Mouse (Mus musculus): Measurements from ENCODE around the gene Rft1. TPM values are rescaled to one million over a fixed set of nuclear protein-coding genes. Genes with fewer than 3 reads are reported as not detected.

The Rft1 gene
- 14.2 to 22.2 TPM (median 16.0 TPM) in 3 replicates for total RNA-seq (2017)

DNA sequence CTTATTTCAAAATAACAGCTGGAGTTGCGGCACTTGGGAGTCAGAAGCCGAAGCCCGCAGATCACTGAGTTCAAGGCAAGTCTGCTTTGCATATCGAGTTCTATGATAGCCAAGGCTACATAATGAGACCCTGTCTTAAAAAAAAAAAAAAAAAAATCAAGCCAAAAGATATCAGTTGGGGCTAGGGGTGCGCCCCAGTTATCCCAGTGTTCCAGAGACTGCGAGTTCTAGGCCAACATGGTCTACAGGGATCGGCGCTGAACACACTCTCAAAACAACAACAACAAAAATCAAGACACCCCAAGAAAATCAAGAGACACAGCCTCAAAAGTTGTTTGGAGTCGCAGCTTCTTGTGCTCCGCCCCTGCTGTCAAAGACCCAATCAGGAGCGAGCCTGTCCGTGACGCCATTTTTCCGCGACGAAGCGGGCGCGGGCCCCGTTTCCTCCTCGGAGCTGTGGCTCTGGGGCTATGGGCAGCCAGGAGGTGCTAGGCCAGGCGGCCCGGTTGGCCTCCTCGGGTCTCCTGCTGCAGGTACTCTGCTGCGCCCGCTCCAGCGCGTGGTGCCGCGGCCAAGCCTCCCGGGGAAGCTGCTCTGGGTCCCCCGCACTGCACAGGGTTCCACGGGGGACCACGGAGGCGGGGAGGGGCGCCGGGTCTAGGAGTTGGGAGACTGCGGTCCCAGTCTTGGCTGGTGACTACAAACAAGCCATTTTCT lies at the start of gene Rft1:
Gene Rft1 (plus strand): TSS at position 418 of the 717 bp plus-strand sequence.
- ATAC-seq (replicated peaks; ENCODE audit: insufficient number of reproducible peaks, low FRiP score, low TSS enrichment, poor library complexity, severe bottlenecking), result peak; percentile 92

DNA sequence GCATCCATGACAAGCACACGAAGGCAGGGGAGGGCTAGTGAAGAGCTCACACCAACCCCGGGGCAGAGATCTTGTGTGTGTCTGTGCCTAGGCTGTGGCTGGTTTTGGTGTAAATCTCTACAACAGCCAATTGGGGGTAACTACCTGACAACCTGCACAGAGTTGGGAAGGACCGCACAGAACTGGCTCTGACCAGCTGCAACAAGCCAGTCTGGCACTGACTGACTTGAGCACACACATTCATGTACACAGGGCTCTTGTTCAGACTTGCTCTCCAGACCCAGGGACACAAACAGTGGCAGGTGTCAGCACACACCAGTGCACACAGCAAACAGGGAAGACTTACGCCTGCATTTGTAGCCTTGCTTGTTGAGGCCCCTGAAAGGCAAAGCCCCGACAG lies 47.3 kb upstream of the Rft1 start:
- ATAC-seq (replicated peaks; ENCODE audit: insufficient number of reproducible peaks, low FRiP score, low TSS enrichment, poor library complexity, severe bottlenecking), result no peak

DNA sequence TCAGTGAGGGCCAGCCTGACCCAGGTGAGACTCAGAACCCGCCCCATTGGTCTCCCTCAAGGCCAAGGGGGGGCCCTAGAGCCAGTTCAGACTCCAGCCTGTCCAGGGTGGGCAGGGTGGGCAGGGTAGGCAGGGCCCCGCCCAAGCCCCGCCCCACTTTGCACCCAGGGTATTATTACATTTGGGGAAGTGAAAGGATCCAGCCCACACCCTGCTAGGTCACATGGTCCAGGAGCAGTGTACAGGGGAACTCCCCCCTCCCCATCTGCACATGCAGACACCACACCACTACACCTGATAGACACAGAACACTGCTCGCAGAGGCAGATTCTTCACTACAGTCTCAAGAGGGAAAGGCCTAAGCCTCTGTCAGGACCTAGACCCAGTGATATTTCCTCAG lies 46.5 kb upstream of the Rft1 start:
- ATAC-seq (replicated peaks; ENCODE audit: insufficient number of reproducible peaks, low FRiP score, low TSS enrichment, poor library complexity, severe bottlenecking), result peak; percentile 74

DNA sequence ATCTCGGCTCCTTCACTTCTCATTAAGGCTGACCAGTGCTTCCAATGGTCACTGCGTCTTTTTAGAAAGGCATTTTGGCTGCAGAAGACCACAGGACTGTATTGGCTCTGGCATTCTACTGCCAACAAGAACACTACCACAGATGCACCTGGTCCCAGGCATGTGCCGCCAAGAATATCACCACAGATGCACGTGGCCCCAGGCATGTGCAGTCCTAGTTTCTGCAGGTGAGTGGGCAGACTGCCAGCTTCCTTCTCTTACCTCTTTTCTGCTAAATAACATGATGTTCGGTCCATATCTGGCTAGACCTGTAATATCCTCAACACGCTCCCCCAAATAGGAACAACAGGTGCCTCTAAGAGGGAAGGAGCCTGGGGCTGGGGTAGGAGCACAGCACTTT lies 46.0 kb upstream of the Rft1 start:
- ATAC-seq (replicated peaks; ENCODE audit: insufficient number of reproducible peaks, low FRiP score, low TSS enrichment, poor library complexity, severe bottlenecking), result no peak

DNA sequence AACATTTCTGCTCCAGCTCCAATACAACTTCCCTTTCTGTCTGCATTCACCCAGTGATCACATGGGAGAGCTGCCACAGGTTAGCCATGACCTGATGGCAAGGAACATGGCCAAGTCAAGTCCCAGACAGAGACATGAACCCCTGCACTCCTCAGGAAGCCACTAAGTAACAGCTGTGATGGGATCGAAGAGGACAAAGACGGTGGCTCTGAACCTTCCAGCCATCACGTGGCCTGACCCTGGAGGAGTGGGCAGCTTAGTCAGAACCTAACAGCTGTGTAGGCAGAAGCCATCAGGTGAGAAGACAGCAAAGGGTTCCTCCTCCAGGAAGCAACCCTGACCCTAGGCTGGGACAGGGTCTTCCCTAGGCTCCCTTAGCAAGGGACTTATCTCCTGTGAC lies 44.7 kb upstream of the Rft1 start:
- no peak for ATAC-seq (replicated peaks; ENCODE audit: insufficient number of reproducible peaks, low FRiP score, low TSS enrichment, poor library complexity, severe bottlenecking)

DNA sequence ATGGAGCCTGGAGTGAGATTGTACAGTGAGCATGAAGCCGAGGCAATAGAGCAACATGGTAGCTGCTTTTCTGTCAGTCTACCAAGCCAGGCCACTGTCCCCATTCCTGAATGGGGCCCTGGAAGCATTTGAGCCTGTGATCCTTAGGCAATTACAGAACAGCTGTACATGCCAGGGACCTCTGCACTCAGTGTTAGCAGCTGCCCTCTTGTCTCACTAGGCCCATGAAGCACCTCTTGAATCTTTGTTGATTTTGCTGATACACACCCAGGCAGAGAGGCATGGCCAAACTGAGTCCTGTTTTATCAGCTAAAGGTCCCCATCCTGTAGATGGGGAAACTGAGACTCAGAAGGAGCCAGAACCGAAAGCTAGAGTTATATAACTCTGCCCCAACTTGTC lies 43.9 kb upstream of the Rft1 start:
- ATAC-seq (replicated peaks; ENCODE audit: insufficient number of reproducible peaks, low FRiP score, low TSS enrichment, poor library complexity, severe bottlenecking), result no peak

DNA sequence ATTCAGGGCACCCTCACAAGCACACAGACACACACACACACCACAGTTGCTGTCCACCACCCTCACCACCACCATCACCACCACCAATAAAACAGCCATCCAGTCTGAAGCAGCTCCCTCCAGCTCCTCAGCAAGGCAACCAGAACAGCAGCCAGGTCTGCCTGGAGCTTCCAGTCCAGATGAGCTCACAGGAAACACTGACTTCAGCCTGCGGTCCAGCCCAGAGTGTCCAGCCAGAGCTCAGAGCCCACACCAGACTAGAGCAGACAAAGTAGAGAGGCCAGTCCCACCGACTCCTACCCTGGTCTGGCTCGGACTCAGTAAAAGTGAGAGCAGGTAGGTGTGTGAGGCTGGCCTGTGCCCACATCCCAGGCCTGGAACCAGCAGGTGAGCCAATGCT lies 43.2 kb upstream of the Rft1 start:
- ATAC-seq (replicated peaks; ENCODE audit: insufficient number of reproducible peaks, low FRiP score, low TSS enrichment, poor library complexity, severe bottlenecking), result no peak

DNA sequence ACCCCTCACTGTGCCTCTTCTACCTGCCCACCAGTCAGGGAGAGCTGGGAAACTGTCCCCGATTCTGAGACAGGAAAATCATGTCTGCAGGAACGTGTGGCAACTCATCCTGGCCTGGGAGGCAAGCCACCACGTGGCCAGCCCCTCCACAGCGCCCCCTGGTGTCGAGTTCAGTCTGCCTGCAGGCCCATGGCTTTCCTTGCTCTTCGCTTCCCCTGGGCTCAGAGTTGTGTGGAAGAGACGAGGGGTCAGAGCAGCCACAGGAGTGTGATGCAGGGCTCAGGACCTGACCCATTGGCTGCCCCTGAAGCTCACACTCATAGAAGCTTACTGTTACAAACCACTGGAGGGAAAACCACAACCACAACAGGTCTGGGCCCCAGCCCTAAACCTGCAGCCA lies 41.6 kb upstream of the Rft1 start:
- peak; percentile 55 for ATAC-seq (replicated peaks; ENCODE audit: insufficient number of reproducible peaks, low FRiP score, low TSS enrichment, poor library complexity, severe bottlenecking)

DNA sequence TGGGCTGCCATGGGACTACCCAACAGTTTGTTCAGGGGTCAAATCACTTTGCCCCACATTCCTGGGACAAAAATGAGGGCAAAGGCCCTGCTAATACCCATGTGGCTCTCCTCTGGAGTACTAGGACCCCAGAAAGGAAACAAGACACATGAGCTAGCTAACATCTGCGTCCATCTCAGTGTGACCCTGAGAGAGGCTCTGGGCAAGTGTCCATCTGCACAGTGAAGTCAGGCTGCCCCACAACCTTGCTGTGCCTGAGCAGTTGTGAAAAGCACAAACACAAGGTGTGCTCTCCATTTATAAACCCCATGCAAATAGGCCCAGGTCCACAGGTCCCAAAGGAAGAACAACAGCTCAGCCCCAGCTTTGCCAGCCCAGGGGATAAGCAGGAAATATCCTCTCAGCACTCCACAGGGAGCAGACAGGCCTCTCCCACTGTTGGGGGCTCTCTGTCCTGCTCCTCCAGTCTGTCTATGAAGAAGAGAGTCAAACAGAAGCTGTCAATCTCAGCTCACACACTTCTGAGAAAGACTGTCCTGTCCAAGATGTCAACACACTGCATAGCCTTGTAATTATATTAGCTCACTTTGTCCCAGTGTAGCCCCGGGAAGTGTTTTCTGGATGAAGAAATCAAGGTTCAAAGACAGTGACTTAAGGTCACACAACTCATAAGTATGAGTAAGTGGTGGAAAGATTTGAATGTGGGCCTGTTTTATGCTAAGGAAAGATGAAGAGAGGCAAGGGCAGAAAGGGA lies 41.0 kb upstream of the Rft1 start:
- ATAC-seq (replicated peaks; ENCODE audit: insufficient number of reproducible peaks, low FRiP score, low TSS enrichment, poor library complexity, severe bottlenecking), result no peak

DNA sequence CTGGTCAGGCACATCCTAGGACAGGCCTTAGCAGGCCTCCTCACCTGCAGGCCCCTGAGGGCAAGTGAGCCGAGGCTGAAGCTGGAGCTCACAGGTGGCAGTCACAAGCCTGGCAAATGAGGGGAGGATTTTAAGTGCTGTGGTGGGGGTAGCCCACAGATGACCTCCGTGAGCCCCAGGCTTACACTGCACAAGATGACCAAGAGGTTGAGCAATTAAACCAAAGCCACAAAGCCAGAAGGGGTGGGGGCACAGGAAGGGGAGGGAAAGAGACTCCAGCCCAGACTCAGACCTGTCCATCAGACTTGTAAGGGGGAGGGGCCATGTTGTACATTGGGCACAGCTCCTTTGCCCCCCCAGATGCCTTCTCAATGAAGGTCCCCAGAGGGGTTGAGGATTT lies 37.4 kb upstream of the Rft1 start:
- ATAC-seq (replicated peaks; ENCODE audit: insufficient number of reproducible peaks, low FRiP score, low TSS enrichment, poor library complexity, severe bottlenecking), result no peak

DNA sequence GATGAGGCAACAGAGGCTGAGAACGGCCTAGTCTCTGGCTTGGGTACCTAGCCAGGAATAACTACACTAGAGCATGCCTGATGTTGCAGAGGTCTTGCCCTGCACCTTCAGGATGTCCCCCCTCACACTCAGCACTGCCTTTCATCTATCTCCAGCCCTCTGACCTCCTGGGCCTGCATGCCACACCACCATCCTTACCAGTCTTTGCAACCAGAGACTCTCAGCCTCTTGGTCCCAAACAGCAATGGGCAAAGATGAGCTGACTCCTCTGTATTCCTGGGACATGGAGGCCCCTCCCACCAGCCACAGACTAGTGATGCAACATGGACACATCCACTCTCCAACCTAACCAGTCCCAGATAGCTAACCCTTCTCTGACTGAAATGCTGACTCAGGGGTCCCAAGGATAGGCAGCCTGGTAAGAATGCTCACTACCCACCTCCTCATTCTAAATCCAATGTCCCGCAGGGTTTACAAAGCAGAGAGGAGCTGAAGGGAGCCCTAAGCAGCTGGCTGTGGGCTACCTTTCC lies 35.3 kb upstream of the Rft1 start:
- no peak for ATAC-seq (replicated peaks; ENCODE audit: insufficient number of reproducible peaks, low FRiP score, low TSS enrichment, poor library complexity, severe bottlenecking)

DNA sequence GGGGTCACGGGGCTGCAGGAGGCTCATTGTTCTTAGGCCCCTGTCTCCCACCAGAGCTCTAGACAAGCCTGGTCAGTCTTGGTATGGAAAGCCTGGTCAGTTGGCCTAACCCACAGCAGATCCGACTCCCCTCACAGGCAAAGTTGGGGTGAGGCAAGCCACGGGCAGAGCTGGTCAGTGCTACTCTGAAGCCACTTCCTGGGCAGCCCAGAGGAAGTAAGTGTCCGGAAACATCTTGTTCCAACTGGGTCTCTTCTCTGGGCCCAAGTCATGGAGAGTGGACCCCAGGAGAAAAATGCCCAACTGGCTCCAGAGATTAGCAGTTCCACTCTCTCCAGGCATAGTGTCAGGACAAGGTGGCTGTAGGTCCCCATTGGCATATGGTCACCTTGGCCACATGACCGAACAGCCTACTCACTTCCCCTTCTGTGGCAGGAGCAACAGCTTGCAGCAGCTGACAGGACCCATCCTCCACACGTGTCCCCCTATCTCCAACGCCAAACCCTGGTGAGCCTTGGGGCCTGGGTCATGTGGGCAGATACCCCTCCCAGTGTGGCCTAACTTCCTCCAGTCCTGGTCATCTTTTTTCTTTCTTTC lies 34.1 kb upstream of the Rft1 start:
- ATAC-seq (replicated peaks; ENCODE audit: insufficient number of reproducible peaks, low FRiP score, low TSS enrichment, poor library complexity, severe bottlenecking), result peak; percentile 67

DNA sequence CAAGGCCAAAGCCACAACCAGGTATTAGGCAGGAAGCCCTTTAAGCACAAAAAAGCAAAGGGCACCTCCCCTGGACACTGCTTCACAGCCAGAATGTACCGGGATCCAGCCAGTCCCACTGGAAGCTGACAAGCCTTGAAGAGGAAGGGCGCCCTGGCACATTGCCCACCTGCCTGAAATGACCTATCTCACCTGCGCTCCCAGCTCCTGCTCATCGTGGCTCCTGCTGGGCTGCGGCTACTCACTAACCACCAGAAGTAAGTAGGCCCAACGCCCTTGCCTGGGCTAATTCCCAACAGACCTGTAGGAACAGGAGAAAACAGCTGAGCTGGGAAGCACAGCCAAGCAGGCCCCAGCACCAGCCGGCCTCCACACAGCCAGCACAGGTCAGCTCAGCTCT lies 32.0 kb upstream of the Rft1 start:
- no peak for ATAC-seq (replicated peaks; ENCODE audit: insufficient number of reproducible peaks, low FRiP score, low TSS enrichment, poor library complexity, severe bottlenecking)

DNA sequence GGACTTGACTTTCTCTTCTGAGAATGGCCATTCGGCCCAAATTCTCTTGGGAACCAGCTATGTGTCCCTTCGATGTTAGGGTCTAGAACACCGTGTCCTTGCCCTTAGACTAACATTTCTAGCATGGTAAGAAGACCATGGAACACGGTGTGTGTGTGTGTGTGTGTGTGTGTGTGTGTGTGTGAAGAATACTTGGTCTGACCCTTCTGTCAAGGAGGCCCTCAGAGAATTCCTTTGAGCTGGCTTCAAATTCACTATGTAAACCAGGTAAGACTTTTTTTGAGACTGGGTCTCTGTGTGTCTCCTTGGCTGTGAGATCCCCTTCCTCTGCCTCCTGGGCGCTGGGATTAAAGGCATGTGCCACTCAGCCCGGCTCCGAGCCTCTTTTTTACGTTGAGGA lies 31.6 kb upstream of the Rft1 start:
- no peak for ATAC-seq (replicated peaks; ENCODE audit: insufficient number of reproducible peaks, low FRiP score, low TSS enrichment, poor library complexity, severe bottlenecking)

DNA sequence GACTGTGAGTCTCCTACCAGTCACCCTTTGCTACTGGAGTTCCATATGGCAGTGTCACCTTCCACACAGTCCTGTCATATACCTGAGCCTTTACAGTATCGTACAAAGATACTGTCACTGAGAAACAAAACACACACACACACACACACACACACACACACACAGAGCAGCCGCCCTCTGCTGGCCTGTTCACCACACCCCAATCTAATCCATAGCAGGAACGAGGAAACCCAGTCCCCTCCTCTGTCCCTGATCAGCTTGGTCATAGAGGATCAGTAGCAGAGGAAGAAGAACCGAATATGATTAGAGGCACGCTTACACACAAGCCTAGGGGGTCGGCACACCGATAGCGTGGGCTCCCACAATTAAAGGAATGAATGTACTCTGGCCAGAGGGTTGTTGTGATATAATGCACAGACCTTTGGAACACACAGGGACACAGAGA lies 29.9 kb upstream of the Rft1 start:
- no peak for ATAC-seq (replicated peaks; ENCODE audit: insufficient number of reproducible peaks, low FRiP score, low TSS enrichment, poor library complexity, severe bottlenecking)

DNA sequence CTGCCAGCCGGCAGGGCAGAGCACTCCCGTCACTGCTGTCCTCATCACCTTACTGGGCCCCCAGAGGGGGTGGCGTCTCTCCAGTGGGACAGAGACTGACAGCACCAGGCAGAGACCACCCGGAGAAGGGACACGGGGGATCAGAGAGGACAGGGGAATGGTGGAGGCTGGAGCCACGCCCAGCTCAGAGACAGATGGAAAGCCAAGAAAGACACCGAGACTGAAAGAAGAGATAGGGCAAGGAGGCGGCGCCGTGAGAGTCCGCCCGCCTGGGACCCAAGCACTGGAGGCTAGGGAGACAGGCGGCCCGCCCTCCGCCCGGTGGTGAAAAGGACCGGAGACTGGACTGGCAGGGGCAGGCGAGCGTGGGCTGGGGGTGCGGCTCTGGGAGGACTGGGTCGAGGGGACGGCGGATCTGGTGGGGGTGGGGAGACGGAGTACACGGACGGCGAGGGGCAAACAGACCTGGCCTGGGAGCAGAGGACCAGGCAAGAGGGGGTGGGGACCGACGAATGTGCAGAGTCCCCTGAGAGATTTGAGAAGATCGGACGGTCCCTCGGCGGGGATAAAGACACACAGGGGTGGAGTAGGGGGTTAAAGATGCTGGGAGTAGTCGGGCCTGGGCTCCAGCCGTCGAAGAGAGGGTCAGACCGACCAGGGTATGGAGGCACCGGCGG lies 28.9 kb upstream of the Rft1 start:
- no peak for ATAC-seq (replicated peaks; ENCODE audit: insufficient number of reproducible peaks, low FRiP score, low TSS enrichment, poor library complexity, severe bottlenecking)

DNA sequence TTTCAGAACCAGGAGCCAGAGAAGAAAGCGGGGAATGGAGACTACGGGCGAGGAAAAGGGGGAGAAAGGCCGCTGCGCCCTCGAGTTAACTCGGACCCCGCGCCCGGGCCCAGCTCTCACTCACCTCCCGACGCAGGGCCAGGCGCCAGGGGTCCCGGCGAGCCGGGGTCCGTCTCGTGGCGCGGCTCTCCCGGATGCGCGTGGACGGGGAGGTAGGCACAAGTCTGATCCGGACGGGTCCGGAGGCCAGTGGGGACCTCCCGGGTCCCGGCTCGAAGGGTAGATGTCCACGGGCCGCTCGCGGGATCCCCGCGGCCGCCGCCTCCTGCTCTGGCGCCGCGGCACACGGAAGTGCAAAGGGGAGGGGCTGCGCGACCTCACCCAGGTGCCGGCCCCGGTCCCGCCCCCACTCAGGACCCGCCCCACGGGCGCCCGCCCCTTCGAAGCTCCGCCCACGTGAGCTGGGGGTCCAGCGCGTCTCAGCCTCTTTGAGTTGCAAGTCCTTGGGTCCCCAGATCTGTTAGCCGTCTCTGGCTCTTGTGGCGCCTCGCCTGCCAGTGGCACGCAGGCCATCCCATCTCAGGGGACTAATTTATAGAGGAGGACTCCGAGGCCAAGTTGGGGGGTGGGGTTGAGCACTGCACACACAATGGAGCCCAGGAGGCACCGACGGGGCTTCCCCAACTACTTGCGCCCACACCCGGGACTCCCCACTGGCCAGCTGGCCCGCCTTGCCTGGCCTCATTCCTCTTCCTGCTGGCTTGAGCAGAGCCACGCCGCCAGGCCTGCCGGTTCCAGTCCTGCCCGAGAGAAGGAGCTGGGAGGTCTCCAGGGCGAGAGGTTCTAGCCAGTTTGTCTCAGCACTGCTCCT lies 28.1 kb upstream of the Rft1 start, which contains the start of gene Prkcd:
Gene Prkcd (minus strand): TSS at position 355 of the 871 bp plus-strand sequence.
- ATAC-seq (replicated peaks; ENCODE audit: insufficient number of reproducible peaks, low FRiP score, low TSS enrichment, poor library complexity, severe bottlenecking), result peak; percentile 57
